Mouse (Mus musculus): Measurements from ENCODE around the gene Micu1.
"Not testable (repeated sequence)": the region's sequence is repeated elsewhere in the genome, so short reads cannot be mapped to it uniquely, and the experiment has no call there.

The Micu1 gene

GRCm38 (mm10) chr10:59848953-59849352 is 146.7 kb downstream of the Micu1 start:
- no peak for DNase-seq (ENCODE audit: low spot score)

- DNase-seq (ENCODE audit: low spot score) = no peak
Observed at GRCm38 (mm10) chr10:59849371-59849770, 147.1 kb downstream of the Micu1 start.

- DNase-seq (ENCODE audit: low spot score) = no peak
Observed at GRCm38 (mm10) chr10:59857157-59857556, 154.9 kb downstream of the Micu1 start.

GRCm38 (mm10) chr10:59860684-59861083 is 158.4 kb downstream of the Micu1 start:
- DNase-seq (ENCODE audit: low spot score) = no peak

GRCm38 (mm10) chr10:59861201-59861600 is 158.9 kb downstream of the Micu1 start:
- DNase-seq (ENCODE audit: low spot score) = peak; percentile 66

GRCm38 (mm10) chr10:59862816-59863440 is 160.7 kb downstream of the Micu1 start:
- no peak for DNase-seq (ENCODE audit: low spot score)

- no peak for DNase-seq (ENCODE audit: low spot score)
Observed at GRCm38 (mm10) chr10:59863620-59864019, 161.3 kb downstream of the Micu1 start.

- DNase-seq (ENCODE audit: low spot score) = no peak
Observed at GRCm38 (mm10) chr10:59864232-59864875, 162.1 kb downstream of the Micu1 start.

- peak; percentile 94 for DNase-seq (ENCODE audit: low spot score)
Observed at GRCm38 (mm10) chr10:59864884-59865726, 162.8 kb downstream of the Micu1 start.

- no peak for DNase-seq (ENCODE audit: low spot score)
Observed at GRCm38 (mm10) chr10:59868266-59868665, 166.0 kb downstream of the Micu1 start.

- DNase-seq (ENCODE audit: low spot score) = no peak
Observed at GRCm38 (mm10) chr10:59870038-59870437, 167.8 kb downstream of the Micu1 start.

- not testable (repeated sequence) for DNase-seq (ENCODE audit: low spot score)
Observed at GRCm38 (mm10) chr10:59872651-59873050, 170.4 kb downstream of the Micu1 start.

- DNase-seq (ENCODE audit: low spot score) = no peak
Observed at GRCm38 (mm10) chr10:59873206-59873605, 170.9 kb downstream of the Micu1 start.

- no peak for DNase-seq (ENCODE audit: low spot score)
Observed at GRCm38 (mm10) chr10:59873613-59874012, 171.3 kb downstream of the Micu1 start.

GRCm38 (mm10) chr10:59875396-59875795 is 173.1 kb downstream of the Micu1 start:
- DNase-seq (ENCODE audit: low spot score) = no peak

- not testable (repeated sequence) for DNase-seq (ENCODE audit: low spot score)
Observed at GRCm38 (mm10) chr10:59876698-59877097, 174.4 kb downstream of the Micu1 start.

GRCm38 (mm10) chr10:59877421-59878117 is 175.3 kb downstream of the Micu1 start:
- no peak for DNase-seq (ENCODE audit: low spot score)

- DNase-seq (ENCODE audit: low spot score) = no peak
Observed at GRCm38 (mm10) chr10:59878823-59879222, 176.5 kb downstream of the Micu1 start.

GRCm38 (mm10) chr10:59879255-59880028 is 177.2 kb downstream of the Micu1 start, which contains the start of gene Dnajb12:
Dnajb12 (plus strand) TSS chr10:59879556.
- DNase-seq (ENCODE audit: low spot score) = peak; percentile 97

- DNase-seq (ENCODE audit: low spot score) = no peak
Observed at GRCm38 (mm10) chr10:59880029-59880386, 177.7 kb downstream of the Micu1 start.

GRCm38 (mm10) chr10:59880837-59881236 is 178.6 kb downstream of the Micu1 start:
- DNase-seq (ENCODE audit: low spot score) = no peak
